Mouse (Mus musculus) adrenal gland, postnatal 10 days (tissue): ENCODE results near the gene Cym. TPM values are rescaled to one million over a fixed set of nuclear protein-coding genes. Genes with fewer than 3 reads are reported as not detected.

Experiments
- DNase-seq: peaks from one replicate; pipeline ENCODE4 v3.0.0; 2021; ENCODE audit warnings: mixed read lengths
- total RNA-seq, 2 experiments: library from RNA; stranded (reverse); gene quantifications; 2 replicates each; pipeline ENCODE4 v1.2.3; 2021

The Cym gene
- total RNA-seq, 2 experiments from 2014 or later: 0.88 to 1.2 TPM

DNA sequence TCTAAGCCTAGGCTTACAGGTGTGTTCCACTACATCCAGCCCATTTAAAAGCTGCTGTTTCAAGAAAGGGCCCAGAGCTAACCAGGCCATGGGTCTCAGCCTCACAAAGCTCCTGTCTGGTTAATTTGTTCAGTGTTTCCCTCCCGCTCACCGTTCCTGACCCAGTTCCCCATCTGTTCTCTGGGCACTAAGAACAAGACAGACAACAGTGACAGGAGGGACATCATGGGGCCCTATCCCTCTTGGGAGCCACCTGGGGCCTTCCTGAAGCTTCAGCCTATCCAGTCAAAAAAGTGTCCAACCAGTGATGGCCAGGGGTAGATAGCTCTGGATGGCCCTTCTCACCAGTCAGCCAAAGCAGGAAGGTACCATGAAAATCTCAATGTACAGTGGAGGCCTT lies 58.8 kb downstream of the Cym start:
- DNase-seq: no peak

Other genes starting within 250 kb of the Cym start
- 1 to 10 TPM in 1 of 2 experiments, under 1 TPM in 1; 1.00 to 1.2 TPM for gene Kcna3, start 185.6 kb downstream of the Cym start, total RNA-seq
- 1 to 10 TPM; 2.5 to 2.6 TPM for gene Kcna2, start 120.6 kb downstream of the Cym start, total RNA-seq
- gene Kcna10, start 38.7 kb downstream of the Cym start, total RNA-seq: not detected
- gene A630076J17Rik, start 8.9 kb upstream of the Cym start, total RNA-seq: under 1 TPM in 1 of 2 experiments, not detected in 1; 0.45 TPM
- 1 to 10 TPM; 6.2 to 6.7 TPM for gene Prok1, start 18.0 kb upstream of the Cym start, total RNA-seq
- gene Lamtor5, start 57.1 kb upstream of the Cym start, total RNA-seq: 10 to 100 TPM; 71.5 to 73.4 TPM
- gene Slc16a4, start 69.5 kb upstream of the Cym start, total RNA-seq: under 1 TPM; 0.60 to 0.73 TPM
- gene Rbm15, start 111.9 kb upstream of the Cym start, total RNA-seq: 10 to 100 TPM; 35.7 to 39.0 TPM
- gene Kcnc4, start 237.8 kb upstream of the Cym start, total RNA-seq: 10 to 100 TPM in 1 of 2 experiments, 1 to 10 TPM in 1; 7.7 to 10.5 TPM